Mouse (Mus musculus) gastrocnemius, adult 8-10 months (tissue): ENCODE measurements around the gene Zc2hc1b. TPM values are rescaled to one million over a fixed set of nuclear protein-coding genes. Genes with fewer than 3 reads are reported as not detected.

Source experiments
- DNase-seq, 2 experiments: peaks; one replicate each; pipeline ENCODE4 v3.0.0; 2022; ENCODE audit warnings: low spot score in 2 of 2
- total RNA-seq, 4 experiments: library from RNA; stranded (reverse); gene quantifications; 2 replicates each; pipeline ENCODE4 v1.2.4; 2022

The Zc2hc1b gene
- total RNA-seq, 4 experiments from 2014 or later, result not detected

DNA sequence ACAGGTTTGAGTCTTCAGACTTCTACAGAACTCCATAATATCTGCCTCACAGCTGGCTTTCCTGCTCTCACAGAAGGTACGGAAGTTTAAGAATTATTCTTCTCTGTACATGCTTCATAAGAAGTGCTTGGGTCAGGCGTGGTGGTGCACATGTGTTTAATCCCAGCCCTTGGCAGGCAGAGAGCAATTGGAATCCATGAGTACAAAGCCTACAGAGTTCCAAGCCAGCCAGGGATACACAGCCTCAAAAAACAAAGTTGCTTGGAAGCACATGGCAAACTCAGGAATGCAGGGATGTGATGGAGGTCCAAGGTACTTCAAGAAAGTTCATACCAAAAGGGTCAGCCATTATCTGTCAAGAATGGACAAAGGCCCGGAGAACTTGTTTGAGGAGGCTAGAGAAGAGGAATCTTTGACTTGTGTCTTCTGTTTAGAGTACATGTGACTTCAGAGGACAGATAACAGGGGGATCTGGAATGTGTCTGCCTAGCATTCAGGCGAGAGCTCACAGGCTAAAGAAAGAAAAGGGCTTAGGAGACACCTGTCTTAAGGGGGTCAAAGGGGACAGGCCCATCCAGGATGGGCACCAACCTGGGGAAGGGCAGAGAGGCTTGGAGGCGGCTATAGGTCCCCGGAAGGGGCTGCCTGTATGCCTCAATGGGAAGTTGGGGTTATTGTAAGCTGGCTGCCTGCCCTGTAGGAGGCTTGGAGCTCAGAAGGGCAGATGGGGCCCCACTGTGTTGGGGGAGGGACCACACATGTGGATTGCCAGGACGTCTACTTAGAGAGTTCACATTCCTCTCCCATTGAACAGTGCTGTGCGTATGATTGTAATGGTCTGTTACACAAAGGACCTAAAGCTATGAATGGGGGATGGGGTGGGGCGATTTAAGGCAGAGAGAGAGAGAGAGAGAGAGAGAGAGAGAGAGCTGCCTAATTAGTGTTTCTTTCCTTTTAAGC is 60.8 kb downstream of the Zc2hc1b start:
- DNase-seq, result no peak

DNA sequence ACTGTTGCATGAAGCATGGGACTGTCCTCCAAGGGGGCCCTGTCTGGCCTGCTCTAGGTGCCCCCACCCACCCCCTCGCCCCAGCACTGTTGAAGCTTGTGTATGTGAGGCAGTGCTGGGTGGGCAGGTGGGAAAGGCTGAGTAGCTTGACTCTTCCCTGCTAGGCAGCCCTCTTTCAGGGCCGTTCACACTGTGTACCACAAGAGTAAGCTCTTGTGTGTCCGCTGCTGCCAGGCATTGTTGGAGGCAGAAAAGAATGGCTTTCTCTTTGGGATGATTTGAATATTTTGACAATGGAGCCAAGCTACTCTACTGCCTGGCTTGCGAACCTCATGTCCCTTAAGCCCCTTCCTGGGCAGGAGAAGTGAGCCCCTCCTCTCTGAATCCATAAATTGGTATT is 62.8 kb downstream of the Zc2hc1b start:
- DNase-seq, result no peak

DNA sequence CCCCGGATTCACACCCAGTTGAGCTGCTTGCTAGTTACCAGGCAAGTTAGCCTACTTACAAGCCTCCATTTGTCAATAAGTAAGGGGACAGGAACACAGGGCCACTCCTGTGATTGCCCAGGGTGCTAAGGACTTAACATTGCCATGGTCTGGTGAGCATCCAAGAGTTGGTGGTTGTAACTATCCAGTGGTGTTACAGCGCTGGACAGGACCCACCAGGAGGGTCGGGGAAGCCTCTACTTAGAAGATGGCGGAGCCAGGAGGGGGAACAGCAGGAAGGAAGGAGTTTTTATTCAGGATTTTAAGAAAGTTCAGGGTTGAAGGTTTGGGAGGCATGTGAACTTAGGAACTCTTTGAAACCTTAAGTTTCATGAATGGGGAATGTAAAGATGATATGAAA is 64.2 kb downstream of the Zc2hc1b start:
- DNase-seq, result no peak

DNA sequence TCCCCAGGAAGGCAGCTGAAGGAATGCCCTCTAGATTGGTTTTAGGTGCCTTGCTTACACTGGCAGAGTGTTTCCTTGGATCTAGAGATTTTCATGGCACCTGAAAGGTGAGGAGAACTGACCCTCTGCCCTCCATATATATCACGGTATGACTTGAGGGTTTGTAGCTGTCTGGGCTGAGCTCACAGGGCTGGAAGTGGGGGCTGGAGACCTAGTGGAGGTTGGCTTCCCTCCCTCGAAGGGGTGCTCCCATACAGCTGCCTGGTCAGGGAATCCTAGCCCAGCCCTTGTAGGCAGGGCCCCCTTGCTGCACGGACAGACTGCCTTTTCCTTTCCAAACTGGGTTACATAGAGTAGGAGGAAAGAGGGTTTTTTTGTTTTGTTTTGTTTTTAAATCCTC is 65.0 kb downstream of the Zc2hc1b start:
- no peak for DNase-seq

GRCm38 (mm10) chr10:13109781-13110180 is 68.0 kb downstream of the Zc2hc1b start:
- DNase-seq, result no peak

- no peak for DNase-seq
Measured at GRCm38 (mm10) chr10:13108847-13109246, 69.0 kb downstream of the Zc2hc1b start.

- DNase-seq, result no peak
Measured at GRCm38 (mm10) chr10:13108021-13108548, 69.7 kb downstream of the Zc2hc1b start.

DNA sequence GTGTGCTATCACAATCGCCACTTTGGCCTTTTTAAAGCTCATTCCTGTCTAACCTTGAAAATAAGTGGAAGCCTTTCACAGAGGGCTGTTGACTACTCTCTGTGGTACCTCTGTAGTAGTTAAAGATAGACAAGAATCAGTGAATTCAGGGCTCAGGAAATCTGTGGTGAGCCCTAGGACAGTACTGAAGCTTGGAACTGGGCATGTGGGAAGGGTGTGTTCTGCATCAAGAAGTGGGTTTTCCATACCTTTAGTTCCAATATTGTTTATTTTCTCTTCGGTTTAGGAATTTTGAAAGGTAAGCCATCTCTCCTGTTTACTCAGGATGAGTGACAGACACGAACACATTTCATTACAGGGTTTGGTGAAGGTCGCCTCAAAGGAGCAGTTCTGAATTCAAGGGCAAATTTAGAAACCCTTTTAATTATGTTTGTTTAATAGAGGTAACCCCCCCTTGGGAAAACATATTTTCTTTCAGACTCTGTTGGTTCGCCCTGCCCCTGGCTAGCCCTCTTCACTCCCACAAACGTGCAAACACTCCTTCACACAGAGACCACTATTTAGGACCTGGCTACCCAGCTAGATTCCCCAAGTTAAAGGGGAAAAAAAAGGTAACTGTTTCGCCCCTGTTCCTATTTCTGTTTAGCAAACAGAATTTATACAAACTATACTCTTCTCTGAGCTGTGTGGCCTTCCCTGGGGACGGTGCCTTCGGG is 70.8 kb downstream of the Zc2hc1b start:
- no peak for DNase-seq

DNA sequence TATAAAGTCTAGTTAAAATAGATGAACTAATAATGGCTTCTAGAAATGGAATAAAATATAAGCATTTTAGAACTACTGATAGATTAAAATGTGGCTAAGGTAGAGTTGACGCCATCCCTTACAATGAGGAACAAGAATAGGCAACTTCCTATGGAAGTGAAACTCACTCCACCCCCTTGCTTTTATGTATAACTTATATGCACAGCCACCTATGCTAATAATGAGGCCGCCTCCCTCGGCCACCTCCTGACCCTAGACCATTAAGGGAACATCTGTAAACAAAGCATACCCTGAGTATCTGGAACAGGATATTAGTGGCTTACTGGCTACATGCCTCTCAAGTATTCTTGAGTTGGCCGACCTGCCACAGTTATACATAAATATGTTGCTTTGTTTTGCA is 74.0 kb downstream of the Zc2hc1b start:
- no peak for DNase-seq

DNA sequence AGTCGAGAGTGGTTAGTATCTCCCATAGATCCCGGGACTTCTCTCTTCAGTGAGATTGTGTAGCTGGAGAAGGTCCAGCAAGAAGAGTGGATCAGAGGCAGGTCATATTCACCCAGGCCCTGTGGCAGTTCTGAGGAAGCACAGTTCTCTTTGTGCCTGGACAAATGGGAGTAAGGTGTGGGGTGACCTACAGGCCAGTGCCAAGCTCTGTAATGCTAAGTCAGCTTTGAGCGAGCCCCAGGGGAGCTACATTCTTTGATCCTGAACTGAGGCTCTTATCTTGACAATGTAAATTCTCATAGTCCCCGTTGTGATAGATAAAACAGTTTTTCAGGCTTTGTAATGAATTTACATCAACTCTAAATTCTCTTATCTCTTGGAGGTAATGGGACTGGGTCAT is 75.5 kb downstream of the Zc2hc1b start:
- no peak for DNase-seq

DNA sequence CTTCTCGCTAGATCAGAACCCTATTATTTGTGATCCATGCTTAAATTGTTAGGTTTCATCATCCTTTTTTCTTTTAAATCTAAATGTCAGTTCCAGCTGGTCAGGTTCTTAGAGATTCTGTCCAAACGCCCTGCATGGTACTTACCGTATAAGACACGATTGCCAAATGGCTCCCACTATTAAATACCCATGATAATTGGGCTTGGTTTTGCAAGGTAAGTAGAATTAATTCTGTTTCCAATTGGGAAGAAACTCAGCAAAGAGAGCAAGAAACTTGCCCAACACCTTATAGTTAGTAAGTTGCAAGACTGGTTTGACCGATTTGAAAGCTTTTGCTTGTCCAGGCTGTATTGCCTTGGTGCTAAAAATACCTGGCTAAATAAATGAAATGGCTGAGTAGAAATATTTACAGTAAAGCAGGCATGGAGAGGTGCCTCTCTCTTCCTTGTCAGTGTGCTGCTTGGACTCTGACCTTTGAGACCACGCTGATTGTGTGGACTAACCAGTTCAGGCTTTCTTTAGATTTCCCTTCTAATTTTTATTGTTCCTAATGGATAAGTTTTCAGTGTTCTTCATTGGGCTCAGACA is 77.7 kb downstream of the Zc2hc1b start:
- DNase-seq, result no peak

Other genes starting within 250 kb of the Zc2hc1b start
- gene Stx11, start 213.7 kb downstream of the Zc2hc1b start, total RNA-seq, result under 1 TPM; 0.15 to 0.56 (median 0.30) TPM
- 1 to 10 TPM; 4.7 to 5.8 (median 5.2) TPM for gene Sf3b5, start 172.7 kb downstream of the Zc2hc1b start, total RNA-seq
- 1 to 10 TPM in 2 of 4 experiments, under 1 TPM in 2; 0.83 to 2.4 (median 1.0) TPM for gene Plagl1, start 117.5 kb downstream of the Zc2hc1b start, total RNA-seq
- 10 to 100 TPM; 25.7 to 29.5 (median 26.1) TPM for gene Ltv1, start 15.1 kb upstream of the Zc2hc1b start, total RNA-seq